Mouse (Mus musculus) hindbrain, embryonic 14.5 days (tissue): ENCODE measurements around the gene Fam170b. TPM values are rescaled to one million over a fixed set of nuclear protein-coding genes. Genes with fewer than 3 reads are reported as not detected.
A peak's percentile ranks its signal among the peaks of the same experiment; 100 is the strongest.

Experiments
- ATAC-seq: fragments of 200-750 bp; cut with Nextera tagmentation; 2 replicates; pipeline ENCODE4 v1.8.0; 2017; ENCODE audit warnings: moderate number of reproducible peaks, mild to moderate bottlenecking, moderate TSS enrichment, moderate library complexity; ENCODE audit not compliant: low FRiP score
- DNase-seq: peaks from one replicate; pipeline ENCODE4 v3.0.0-alpha.2; 2015; ENCODE audit warnings: low spot score
- H3K27ac ChIP-seq: fragments of 300-500 bp; sonication (generic); 2 replicates; pipeline ENCODE4 v1.5.1; 2014; ENCODE audit warnings: mild to moderate bottlenecking, moderate library complexity
- H3K27me3 ChIP-seq: fragments of 300-500 bp; sonication (generic); 2 replicates; pipeline ENCODE4 v1.6.1; 2014; ENCODE audit warnings: mild to moderate bottlenecking, low read length, mixed read lengths; ENCODE audit not compliant: control insufficient read depth, insufficient read depth
- H3K36me3 ChIP-seq: fragments of 300-500 bp; sonication (generic); replicated peaks from 2 replicates; pipeline ENCODE4 v1.6.1; 2014; ENCODE audit not compliant: control insufficient read depth, insufficient read depth
- H3K4me1 ChIP-seq: fragments of 300-500 bp; sonication (generic); replicated peaks from 2 replicates; pipeline ENCODE4 v1.6.1; 2014; ENCODE audit warnings: antibody characterized with exemption, low read length, mixed read lengths; ENCODE audit not compliant: control insufficient read depth, insufficient read depth
- H3K4me2 ChIP-seq: fragments of 300-500 bp; sonication (generic); replicated peaks from 2 replicates; pipeline ENCODE4 v1.6.1; 2014; ENCODE audit warnings: mild to moderate bottlenecking, moderate library complexity
- H3K4me3 ChIP-seq: fragments of 300-500 bp; sonication (generic); replicated peaks from 2 replicates; pipeline ENCODE4 v1.5.1; 2014; ENCODE audit warnings: mild to moderate bottlenecking, low read length
- H3K9ac ChIP-seq: fragments of 300-500 bp; sonication (generic); 2 replicates; pipeline ENCODE4 v1.6.1; 2014
- H3K9me3 ChIP-seq: fragments of 300-500 bp; sonication (generic); 2 replicates; pipeline ENCODE4 v1.6.1; 2016; ENCODE audit warnings: low read length; ENCODE audit not compliant: control insufficient read depth
- WGBS: fragments of 180-500 bp; shearing (Covaris S2); extraction: QIAGEN DNeasy Blood & Tissue Kit; methylation state at CpG from one replicate; pipeline ENCODE4 v1.1.7; 2014; 5-methylcytosine and 5-hydroxymethylcytosine counted together
- polyA plus RNA-seq: library from polyadenylated mRNA; unstranded; fragments of >200 nt; fragmentation: Nextera tagmentation; extraction: Ambion mirVana; gene quantifications from 2 replicates; pipeline ENCODE4 v1.2.1, GENCODE M21; 2014

Gene Fam170b
- polyA plus RNA-seq, 1 experiment from 2014 or later = not detected

DNA sequence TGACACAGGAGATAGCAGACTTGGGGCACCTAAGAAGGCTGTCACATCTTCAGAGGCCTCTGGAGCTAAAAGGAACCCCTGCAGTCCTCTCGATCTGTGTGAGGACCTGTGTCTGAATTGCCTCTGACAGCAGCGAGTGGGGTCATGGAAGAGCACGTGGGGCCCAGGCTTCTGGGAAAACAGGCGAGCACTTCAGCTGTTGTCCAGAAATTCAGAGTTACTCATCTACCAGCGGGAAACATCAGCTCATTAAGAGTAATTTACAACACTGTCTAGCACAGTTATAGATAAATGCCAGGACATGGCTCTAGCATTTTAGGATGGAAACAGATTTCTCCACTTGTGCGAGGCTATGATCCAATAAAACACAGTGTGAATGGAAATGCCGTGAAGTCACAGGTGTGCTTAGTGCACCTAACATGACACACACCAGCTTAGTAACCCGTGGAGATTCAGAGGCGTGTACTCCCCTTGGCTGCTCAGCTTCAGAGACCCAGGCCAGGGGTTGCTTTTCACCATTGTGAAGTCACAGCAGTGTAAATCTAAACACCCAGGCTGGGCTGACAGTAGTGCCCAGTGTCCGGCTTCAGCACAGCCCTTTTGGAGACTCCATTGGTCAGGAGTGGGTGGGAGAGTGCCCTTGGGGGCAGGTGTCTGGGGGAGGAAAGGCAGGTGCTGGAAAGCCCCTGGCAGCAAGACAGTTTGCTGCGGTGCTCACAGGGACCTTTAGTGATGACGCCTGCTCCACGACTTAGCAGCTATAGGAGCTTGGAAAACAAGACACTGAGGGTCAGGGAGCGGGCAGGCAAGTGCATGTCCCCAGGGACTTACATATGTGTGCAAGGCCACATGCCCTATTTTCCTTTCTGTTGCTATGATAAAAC, 9.3 kb upstream of the Fam170b start:
- DNase-seq = no peak
- H3K9ac ChIP-seq = no peak overlapping the region
- no peaks in the 10 kb centered on the region for H3K27me3 ChIP-seq
- no peak overlapping the region for H3K4me3 ChIP-seq
- 66% methylated on average over 14 of the region's 14 CpGs for WGBS
- H3K9me3 ChIP-seq = no peaks in the 10 kb centered on the region
- ATAC-seq = no peak
- no peaks in the 10 kb centered on the region for H3K36me3 ChIP-seq
- no peak overlapping the region for H3K4me2 ChIP-seq
- no peak overlapping the region for H3K27ac ChIP-seq
- 0 out of 2 replicates have a peak, but pooled peaks cover 5% of the 10 kb centered on the region for H3K4me1 ChIP-seq

DNA sequence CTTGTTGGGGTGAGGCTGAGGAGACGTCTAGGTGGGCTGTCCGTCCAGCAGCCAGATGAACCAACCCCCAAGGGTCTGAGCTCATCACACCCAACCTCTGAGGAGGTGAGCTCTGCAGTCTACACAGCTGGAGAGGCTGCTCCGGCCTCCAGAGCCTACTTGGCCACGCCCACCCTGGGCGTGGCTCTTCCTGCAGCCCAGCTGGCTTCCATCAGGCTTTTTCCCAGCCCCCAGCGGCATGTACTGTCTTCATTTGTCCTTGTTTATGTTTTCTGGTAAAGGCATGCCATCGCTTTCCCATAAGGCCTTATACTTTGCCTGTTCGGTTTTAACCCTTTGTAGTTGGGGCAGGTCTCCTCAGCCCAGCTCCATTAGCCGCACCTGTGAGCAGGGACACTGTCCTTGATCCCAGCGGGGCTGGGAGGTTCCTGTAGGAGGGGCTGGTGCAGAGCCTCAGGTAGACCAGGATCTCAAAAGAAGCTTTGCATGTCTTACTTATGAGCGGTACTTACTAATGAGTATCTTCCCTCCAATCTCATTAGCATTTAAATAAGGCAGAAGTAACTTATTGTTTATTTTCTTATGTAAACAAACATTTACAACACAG, 8.2 kb upstream of the Fam170b start:
- H3K4me1 ChIP-seq = 0 out of 2 replicates have a peak, but pooled peaks cover 5% of the 10 kb centered on the region
- H3K4me3 ChIP-seq = no peak overlapping the region
- 12% methylated on average over 11 of the region's 11 CpGs for WGBS
- H3K36me3 ChIP-seq = no peaks in the 10 kb centered on the region
- H3K27me3 ChIP-seq = no peaks in the 10 kb centered on the region
- ATAC-seq (0 out of 2 replicates have a peak, but pooled peaks have one; percentile 31), DNase-seq (no peak)
- H3K9me3 ChIP-seq = peaks cover 5% of the 10 kb centered on the region; the same call in 1 of the 2 replicates
- no peak overlapping the region for H3K4me2 ChIP-seq
- H3K9ac ChIP-seq = no peak overlapping the region
- H3K27ac ChIP-seq = no peak overlapping the region

DNA sequence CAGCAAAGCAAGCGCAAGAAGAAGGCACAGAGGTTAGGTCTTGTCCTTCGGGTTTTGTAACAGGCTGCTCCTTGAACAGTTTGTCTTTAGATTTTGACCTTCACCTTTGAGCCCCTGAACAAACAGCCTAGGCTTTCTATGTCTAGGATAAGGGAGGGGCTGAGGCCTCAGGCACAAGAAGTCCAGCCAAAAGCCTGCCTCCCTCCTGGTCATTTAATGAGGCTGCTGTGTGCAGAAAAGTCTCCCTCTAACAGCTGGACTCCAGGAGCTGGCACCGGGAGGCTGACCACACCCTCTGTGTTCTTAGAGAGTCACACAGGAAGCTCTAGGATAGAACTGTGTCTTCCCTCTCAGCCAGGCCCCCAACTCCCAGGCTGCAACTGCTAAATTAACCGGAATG, 6.6 kb upstream of the Fam170b start:
- Histone ChIP-seq H3K4me2 (no peak overlapping the region), H3K4me1 (0 out of 2 replicates have a peak, but pooled peaks cover 5% of the 10 kb centered on the region), H3K4me3 (no peak overlapping the region), H3K9me3 (peaks cover 10% of the 10 kb centered on the region; the same call in 1 of the 2 replicates), H3K27me3 (no peaks in the 10 kb centered on the region), H3K27ac (no peak overlapping the region), H3K36me3 (no peaks in the 10 kb centered on the region), H3K9ac (no peak overlapping the region)
- DNase-seq (no peak), ATAC-seq (no peak)
- 71% methylated on average over 4 of the region's 4 CpGs for WGBS

DNA sequence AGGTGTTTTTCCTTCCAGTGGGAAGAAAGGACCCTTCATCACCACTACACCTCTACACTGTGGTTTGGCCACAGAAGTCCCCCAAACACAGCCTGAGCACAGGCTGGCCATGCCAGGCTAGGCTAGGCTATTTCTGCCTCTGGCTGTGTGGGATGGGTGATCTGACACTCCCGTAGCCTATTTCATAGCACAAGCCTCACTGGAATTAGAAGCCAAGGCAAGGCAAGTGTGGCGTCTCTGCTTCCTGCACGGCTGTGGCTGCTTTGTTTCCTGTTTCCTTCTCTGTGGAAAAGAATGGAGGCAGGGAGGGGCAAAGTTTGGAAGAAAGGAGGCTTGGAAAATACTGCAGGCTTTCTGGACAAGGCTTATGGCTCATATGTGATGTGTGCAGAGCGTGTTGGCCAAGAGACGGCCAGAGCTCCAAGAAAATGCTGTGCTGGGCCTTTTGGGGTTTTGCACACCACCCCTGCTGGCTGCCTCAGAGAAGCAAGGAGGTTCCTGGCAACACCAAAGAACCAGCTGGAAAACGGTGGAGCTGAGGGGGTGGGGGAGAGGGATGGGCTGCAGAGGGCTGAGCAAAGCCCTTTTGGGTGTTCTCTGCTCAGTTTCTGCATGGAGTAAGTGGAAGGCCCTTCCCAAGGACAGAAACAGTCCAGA, 5.6 kb upstream of the Fam170b start:
- Histone ChIP-seq H3K27ac (no peak overlapping the region), H3K4me2 (no peak overlapping the region), H3K4me3 (no peak overlapping the region), H3K9ac (no peak overlapping the region), H3K4me1 (0 out of 2 replicates have a peak, but pooled peaks cover 5% of the 10 kb centered on the region), H3K36me3 (no peaks in the 10 kb centered on the region), H3K27me3 (no peaks in the 10 kb centered on the region), H3K9me3 (peaks cover 10% of the 10 kb centered on the region; the same call in 1 of the 2 replicates)
- ATAC-seq (no peak), DNase-seq (no peak)
- 45% methylated on average over 6 of the region's 6 CpGs for WGBS

DNA sequence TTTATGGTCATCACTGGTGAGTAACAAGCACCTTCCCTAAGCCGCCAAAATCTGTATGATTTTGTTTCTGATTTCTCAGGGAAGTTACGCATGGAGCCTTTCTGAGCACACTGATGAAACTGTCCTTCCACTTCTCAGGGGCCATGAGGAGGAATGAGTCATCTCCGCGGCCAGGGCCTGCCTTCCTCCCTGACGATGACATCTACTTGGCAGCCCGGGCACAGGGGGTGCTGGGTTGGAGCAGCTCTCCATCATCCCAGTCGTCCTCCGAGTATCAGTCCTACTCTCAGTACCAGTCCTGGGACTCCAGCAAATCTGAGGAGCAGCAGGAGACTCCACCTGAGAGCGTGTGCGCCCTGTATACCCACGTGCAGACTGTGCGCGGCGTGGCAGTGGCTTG, 1.4 kb downstream of the Fam170b start:
- H3K9ac ChIP-seq = no peak overlapping the region
- peaks cover 8% of the 10 kb centered on the region; the same call in 1 of the 2 replicates for H3K9me3 ChIP-seq
- no peaks in the 10 kb centered on the region for H3K36me3 ChIP-seq
- no peak overlapping the region for H3K4me2 ChIP-seq
- no peak overlapping the region for H3K4me3 ChIP-seq
- H3K27me3 ChIP-seq = no peaks in the 10 kb centered on the region
- no peak overlapping the region for H3K27ac ChIP-seq
- H3K4me1 ChIP-seq = no peaks in the 10 kb centered on the region
- no peak for ATAC-seq
- DNase-seq = no peak
- 91% methylated on average over 14 of the region's 14 CpGs for WGBS

DNA sequence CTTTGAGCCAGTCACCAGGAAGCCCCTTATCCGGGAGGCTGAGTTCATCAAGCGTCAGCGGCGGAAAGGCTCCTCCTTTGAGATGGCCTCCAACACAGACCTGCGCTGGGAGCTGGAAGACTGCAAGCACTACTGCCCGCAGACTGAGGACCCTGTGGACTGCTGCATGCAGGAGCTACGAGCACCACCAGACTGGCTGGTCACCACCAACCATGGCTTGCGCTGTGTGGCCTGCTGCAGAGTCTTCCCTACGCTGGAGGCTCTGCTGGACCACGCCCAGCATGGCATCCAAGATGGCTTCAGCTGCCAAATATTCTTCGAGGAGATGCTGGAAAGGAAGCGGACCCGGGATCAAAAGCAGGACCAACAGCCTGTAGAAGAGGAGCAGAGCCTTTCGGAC, 1.8 kb downstream of the Fam170b start:
- WGBS = 89% methylated on average over 14 of the region's 14 CpGs
- ATAC-seq = no peak
- DNase-seq = no peak

DNA sequence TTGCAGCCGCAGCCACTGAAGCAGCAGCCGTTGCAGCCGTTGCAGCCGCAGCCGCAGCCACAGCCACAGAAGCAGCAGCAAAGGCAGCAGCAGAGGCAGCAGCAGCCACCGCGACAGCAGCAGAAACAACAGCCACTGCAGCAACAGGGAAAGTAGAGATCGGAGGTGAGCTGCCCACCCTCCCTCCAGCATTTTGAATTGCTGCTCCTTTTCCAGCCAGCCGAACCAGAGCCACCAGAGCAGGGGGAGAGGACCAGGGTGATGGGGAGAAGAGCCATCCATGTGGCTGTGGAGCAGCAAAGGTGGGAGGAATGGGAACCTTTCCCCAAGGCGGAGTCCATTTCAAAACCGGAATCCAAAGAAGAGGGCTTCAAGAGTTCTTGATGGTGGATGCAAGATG, 2.4 kb downstream of the Fam170b start:
- H3K9me3 ChIP-seq = no peaks in the 10 kb centered on the region
- H3K27ac ChIP-seq = no peak overlapping the region
- no peak overlapping the region for H3K4me3 ChIP-seq
- no peak for ATAC-seq
- no peaks in the 10 kb centered on the region for H3K4me1 ChIP-seq
- H3K36me3 ChIP-seq = no peaks in the 10 kb centered on the region
- no peaks in the 10 kb centered on the region for H3K27me3 ChIP-seq
- 94% methylated on average over 11 of the region's 11 CpGs for WGBS
- no peak for DNase-seq
- H3K4me2 ChIP-seq = no peak overlapping the region
- no peak overlapping the region for H3K9ac ChIP-seq

More for the DNA sequence above, 1.8 kb downstream of the Fam170b start:
- Histone ChIP-seq H3K4me1 (no peaks in the 10 kb centered on the region), H3K4me2 (no peak overlapping the region), H3K27ac (no peak overlapping the region), H3K36me3 (no peaks in the 10 kb centered on the region), H3K9ac (no peak overlapping the region), H3K27me3 (no peaks in the 10 kb centered on the region), H3K4me3 (no peak overlapping the region), H3K9me3 (peaks cover 4% of the 10 kb centered on the region; the same call in 1 of the 2 replicates)

DNA sequence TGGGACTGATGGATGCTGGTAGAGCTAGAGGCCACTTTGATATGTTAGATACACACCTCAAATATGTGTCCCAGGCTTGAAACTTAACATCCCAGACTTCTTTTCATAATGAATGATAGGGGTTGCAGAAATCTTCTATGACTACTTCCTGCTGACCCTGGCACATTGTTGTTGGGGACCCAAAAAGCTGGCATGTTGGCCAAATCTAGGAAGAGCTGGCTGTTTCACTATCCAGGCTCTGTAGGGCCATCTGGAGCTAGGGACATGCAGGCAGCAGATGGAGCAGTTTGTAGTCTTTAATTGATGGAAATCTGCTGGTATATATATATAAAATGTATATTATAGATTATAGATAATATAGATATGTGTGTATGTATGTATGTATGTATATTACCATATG, 8.3 kb downstream of the Fam170b start:
- no peak overlapping the region for H3K4me3 ChIP-seq
- DNase-seq (no peak), ATAC-seq (no peak)
- H3K9me3 ChIP-seq = no peaks in the 10 kb centered on the region
- H3K27ac ChIP-seq = no peak overlapping the region
- no peaks in the 10 kb centered on the region for H3K4me1 ChIP-seq
- no peaks in the 10 kb centered on the region for H3K36me3 ChIP-seq
- no peak overlapping the region for H3K4me2 ChIP-seq
- no peak overlapping the region for H3K9ac ChIP-seq
- no peaks in the 10 kb centered on the region for H3K27me3 ChIP-seq

DNA sequence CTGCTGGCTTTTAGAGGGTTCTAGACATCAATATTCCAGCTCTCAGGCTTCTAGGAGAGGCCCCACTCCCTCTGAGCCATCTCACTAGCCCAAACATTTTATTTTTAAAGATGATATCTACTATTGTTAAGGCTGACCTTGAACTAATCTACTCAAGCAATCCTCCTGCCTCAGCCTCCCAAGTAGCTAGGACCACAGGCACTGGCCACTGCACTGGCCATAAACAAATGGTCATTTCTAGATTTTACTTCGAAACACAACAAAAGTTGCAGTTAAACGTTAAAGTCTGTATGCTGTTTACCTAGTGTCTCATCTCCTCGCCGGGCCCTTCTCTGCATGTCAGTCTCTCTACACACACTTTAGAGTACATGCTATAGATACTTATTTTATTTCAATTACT, 20.3 kb downstream of the Fam170b start:
- no peak overlapping the region for H3K9ac ChIP-seq

More for the DNA sequence above, 20.3 kb downstream of the Fam170b start:
- Histone ChIP-seq H3K27ac (no peak overlapping the region), H3K27me3 (peaks cover 20% of the 10 kb centered on the region; the same call in 1 of the 2 replicates), H3K9me3 (no peaks in the 10 kb centered on the region), H3K4me1 (0 out of 2 replicates have a peak, but pooled peaks cover 4% of the 10 kb centered on the region), H3K4me2 (no peak overlapping the region), H3K4me3 (no peak overlapping the region), H3K36me3 (no peaks in the 10 kb centered on the region)
- WGBS = 93% methylated on average over 4 of the region's 4 CpGs
- DNase-seq (no peak), ATAC-seq (no peak)
